Mouse (Mus musculus) embryonic fibroblast, embryonic 13.5 days (primary cell): ENCODE data around the gene 1110051M20Rik.

Experiments
- CTCF ChIP-seq: IDR thresholded peaks from 2 replicates; pipeline ENCODE4 v1.5.1; 2011; ENCODE audit warnings: mild to moderate bottlenecking, control low read depth, low read length, moderate library complexity, borderline replicate concordance; ENCODE audit not compliant: insufficient read depth
- POLR2A ChIP-seq: IDR thresholded peaks from 2 replicates; pipeline ENCODE4 v1.6.1; 2011; ENCODE audit warnings: low read depth, mild to moderate bottlenecking, control low read depth, low read length, moderate library complexity

GRCm38 (mm10) chr2:91462196-91462595 is 17.7 kb upstream of the 1110051M20Rik start:
- no peak for TF ChIP-seq CTCF
- no peak for TF ChIP-seq POLR2A
